ENCODE assay signal across 11 mouse cellular contexts in the genomic region with DNA sequence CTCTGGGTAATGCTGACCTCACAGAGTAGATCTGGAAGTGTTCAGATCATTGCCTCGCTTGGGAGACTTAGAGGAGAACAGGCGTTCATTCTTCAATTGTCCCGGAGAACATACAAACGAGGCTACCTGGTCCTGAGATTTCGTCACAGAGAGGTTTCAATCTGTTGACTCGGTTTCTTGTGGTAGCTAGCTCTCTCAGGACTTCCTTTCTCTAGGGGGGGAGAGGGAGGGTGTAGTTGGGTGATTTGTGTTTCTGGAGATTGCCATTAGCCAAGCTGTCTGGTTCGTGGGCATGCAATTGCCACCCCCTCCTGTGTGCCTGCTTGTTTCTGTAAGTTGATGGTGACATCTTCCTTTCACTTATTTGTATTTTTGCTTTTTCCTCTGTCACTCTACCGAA.
DNase-seq lines count a peak whose midpoint lies in the region; ATAC-seq and TF ChIP-seq lines count a peak whose summit lies in the region.
"Had no signal": no experiment of that assay in that cellular context is flagged by ENCODE, and none has a peak within 500 bp of the region (broad histone marks: within the 10 kb centered on the region; RNA-seq: fewer than 3 reads in every experiment).

No protein-coding gene starts in this region.

- H3K9me3 ChIP-seq in lung, embryonic 14.5 days (ENCODE audit: low read depth, low read length) = no peaks in the 10 kb centered on the region

- no peak for TF ChIP-seq CTCF in gastrocnemius, adult 2 months (IDR thresholded peaks at IDR 0.05)
- no peak for TF ChIP-seq CTCF in lung, embryonic 14.5 days (IDR thresholded peaks at IDR 0.05; ENCODE audit: low read depth)

- no peak overlapping the region for H3K9ac ChIP-seq in lung, embryonic 14.5 days

- H3K4me3 ChIP-seq in gastrocnemius, adult 2 months = no peak overlapping the region
- no peak overlapping the region for H3K4me3 ChIP-seq in lung, embryonic 14.5 days (ENCODE audit: low read depth, low read length)

- H3K27me3 ChIP-seq in lung, embryonic 14.5 days (ENCODE audit: insufficient read depth, low read length) = no peaks in the 10 kb centered on the region

- no peak for ATAC-seq in lung, embryonic 14.5 days (ENCODE audit: insufficient read depth)
- peak; percentile 20 for ATAC-seq in granulocyte monocyte progenitor cell, adult 5-6 weeks (replicated peaks; ENCODE audit: poor library complexity, severe bottlenecking)
- no peak for ATAC-seq in erythroblast, adult 5-6 weeks (replicated peaks; ENCODE audit: low FRiP score, poor library complexity, severe bottlenecking)

- intact Hi-C loops in gastrocnemius, adult 2 months (cut with DNase I) = no loop called here

- DNase-seq in gastrocnemius, adult 2 months = no peak
- no peak for DNase-seq in gastrocnemius, adult 8-10 months (ENCODE audit: low spot score in 2 of 2)
- no peak for DNase-seq in lung, embryonic 14.5 days
- no peak for DNase-seq in lung, adult 18-20 months
- DNase-seq in natural killer cell, adult 2 months (ENCODE audit: low spot score in 2 of 2) = peak; percentile 31 to 37
- DNase-seq in frontal cortex, postnatal 10 days (ENCODE audit: low spot score in 2 of 2) = no peak
- DNase-seq: heart, postnatal 14 days; kidney, postnatal 14 days; midbrain, embryonic 14.5 days had no signal

- no peaks in the 10 kb centered on the region for H3K36me3 ChIP-seq in lung, embryonic 14.5 days (ENCODE audit: insufficient read depth)

- no peak overlapping the region for H3K4me2 ChIP-seq in lung, embryonic 14.5 days

- H3K27ac ChIP-seq in gastrocnemius, adult 2 months = peak overlapping the region; percentile 79
- H3K27ac ChIP-seq in lung, embryonic 14.5 days (ENCODE audit: low read depth) = 0 out of 2 replicates have a peak overlapping the region, but pooled peaks have one; percentile 82

- WGBS in lung, embryonic 14.5 days = 74% methylated on average over 8 of the region's 8 CpGs

- H3K4me1 ChIP-seq in lung, embryonic 14.5 days (ENCODE audit: insufficient read depth) = peaks cover 35% of the 10 kb centered on the region

Comparison
In these comparisons a context has a peak if more than half of its experiments do, and no peak if none do; other contexts are left out.
1. DNase-seq: peak in natural killer cell, adult 2 months (2 of 2); none in gastrocnemius, adult 2 months (single experiment), gastrocnemius, adult 8-10 months (0 of 2), lung, embryonic 14.5 days (single experiment), lung, adult 18-20 months (0 of 2) and frontal cortex, postnatal 10 days (0 of 2).